Mouse (Mus musculus) heart, adult 11 months (tissue): ENCODE data around the gene Mknk2.
"Not testable (repeated sequence)": the region's sequence is repeated elsewhere in the genome, so short reads cannot be mapped to it uniquely, and the experiment has no call there.

Experiments used
- DNase-seq: peaks from one replicate; pipeline ENCODE4 v3.0.0; 2022

Mknk2 gene

DNA sequence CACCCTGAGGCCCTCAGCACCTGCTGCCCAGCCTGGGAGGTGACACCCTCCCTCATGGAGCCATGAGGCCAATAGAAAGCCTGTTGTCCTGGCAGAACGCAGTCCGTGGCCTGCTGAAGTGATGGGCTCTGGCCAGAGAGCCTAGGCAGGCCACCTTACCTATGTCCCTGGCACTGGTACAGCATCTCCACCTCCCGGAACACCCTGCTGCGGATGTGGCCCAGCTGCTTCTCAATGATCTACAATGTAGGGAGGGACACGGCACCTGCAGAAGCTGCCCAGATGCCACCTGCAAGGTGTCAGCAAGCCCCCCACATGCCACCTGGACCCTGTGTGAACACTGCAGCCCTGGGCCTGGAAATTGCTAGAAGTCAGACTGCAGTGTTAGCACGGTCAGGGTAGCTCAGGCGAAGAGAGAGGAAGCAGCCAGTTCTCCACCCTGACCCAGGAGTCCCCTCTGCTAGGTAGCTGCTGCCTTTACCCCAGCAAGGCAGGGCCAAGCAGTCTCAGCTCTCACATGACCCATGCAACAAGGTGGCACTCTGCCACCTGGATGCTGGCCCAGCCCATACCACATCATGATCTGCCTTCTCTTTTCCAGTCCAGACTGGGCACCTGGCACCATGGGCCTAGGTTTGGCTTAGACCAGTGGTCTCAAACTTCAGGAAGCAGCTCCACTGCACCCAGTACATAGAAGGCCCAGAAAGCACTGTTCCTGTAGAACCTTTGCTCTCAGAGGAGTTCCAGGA is 8.0 kb downstream of the Mknk2 start:
- peak; percentile 98 for DNase-seq

DNA sequence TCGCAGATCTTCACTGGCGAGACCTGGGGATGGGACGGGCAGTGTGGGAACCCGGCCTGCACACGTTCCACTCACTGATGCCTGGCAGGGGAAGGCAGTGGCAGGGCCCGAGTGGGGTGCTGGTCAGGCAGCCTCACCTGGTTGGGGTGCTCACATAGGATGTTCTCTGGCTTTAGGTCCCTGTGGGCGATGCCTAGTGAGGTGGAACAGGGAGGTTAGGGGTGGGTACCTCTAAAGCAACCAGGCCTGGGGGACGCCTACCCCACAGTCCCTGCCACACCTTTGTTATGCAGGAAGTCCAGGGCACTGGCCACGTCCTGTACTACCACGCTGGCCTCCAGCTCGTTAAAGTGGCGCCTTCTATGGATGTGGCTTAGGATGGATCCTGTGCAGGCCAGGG is 8.9 kb downstream of the Mknk2 start:
- no peak for DNase-seq

DNA sequence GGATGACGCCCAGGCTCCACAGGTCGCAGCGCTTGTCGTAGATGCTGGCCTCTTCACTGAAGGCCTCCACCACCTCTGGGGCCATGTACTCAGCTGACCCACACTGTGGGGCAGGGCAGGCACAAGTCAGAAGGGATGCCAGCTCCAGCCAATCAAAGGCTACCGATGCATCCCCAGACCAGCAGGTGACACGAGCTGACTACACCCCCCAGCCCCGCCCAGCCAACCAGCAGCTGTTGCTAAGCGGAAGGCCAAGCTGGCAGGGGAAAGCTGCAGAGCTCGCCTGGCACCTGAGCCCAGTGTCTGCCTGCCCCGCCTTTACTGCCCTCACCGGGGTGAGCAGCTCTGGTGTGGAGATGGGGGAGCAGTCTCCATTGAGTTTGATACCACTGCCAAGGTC is 9.3 kb downstream of the Mknk2 start:
- peak; percentile 98 for DNase-seq

DNA sequence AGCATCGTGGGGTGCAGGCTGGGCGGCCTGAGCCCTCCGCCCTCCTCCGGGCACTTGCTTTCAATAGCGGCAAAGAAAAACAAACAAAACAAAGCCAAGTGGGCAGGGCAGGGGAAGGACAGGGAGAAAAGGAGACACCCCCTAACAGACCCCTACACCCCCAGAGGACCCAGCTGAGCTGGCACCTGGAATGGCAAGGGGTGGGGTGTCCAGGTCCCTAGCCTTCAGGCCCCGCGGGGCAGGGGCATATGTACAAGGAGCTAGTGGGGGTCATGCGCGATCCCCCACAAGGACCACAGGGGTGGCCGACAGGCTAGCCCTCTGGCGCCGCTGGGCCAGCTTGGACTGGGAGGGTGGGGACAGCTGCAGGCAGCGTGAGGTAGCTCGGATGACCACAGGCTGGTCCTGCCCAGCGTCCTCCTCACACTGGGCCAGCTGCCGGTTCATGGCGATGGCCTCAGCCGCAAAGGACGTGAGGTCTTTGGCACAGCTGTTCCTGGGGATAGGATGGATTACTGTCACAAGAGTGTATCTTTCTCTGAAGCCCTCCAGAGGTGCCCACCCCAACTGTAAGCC is 11.0 kb downstream of the Mknk2 start:
- peak; percentile 96 for DNase-seq

DNA sequence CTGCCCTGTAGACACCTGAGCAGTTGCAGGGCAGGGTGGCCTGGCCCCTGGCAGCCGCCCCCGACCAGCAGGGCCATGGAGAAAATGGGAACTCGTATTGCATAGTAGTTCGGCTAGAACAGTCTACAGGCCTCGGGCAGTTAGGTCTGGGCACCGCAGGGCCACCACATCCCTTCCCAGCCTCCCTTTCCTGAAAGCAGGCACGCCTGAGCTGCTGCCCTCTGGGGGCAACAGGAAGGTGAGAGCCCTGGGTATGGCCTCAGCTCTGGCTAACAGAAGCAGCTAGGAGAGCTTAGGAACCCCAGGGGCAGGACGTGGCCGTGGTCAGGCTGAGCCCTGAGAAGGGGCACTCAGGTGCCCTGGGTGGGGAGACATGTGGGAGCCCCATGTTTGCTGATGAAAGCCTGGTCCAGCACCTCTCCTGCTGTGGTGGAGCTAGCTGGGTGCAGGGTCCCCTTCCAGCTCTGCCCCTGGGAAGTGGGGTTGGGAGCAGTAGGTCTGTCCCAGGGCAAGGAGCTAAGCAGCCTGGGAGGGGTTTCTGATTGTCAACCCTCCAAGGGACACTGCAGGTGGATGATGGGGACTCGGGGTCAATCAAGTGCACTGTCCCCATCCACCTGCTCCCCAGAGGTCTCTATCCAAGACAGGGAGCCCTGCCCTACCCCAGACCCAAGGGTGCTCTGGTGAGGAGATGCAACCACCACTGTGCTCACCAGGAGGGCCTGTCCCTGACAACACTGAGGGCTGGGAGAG is 11.8 kb downstream of the Mknk2 start:
- DNase-seq: peak; percentile 95

DNA sequence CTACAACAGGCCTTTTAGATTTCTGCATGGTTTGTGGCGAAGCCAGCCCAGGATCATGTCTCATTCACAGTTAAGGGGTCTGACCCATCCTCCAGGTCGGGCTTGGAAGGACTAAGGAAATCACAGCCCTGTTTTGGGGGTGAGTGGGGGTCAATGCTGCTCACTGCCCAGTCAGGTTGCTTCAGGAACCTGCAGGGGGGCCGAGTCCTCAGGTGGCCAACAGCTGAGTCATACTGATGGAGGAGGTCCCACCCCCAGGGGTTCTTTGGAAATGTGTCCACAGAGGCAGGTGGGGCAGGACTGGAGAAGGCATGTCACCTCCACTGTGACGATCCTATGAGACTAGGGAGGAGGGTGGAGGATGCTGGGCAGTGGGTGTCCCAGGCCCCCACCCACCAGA is 12.5 kb downstream of the Mknk2 start:
- peak; percentile 97 for DNase-seq

DNA sequence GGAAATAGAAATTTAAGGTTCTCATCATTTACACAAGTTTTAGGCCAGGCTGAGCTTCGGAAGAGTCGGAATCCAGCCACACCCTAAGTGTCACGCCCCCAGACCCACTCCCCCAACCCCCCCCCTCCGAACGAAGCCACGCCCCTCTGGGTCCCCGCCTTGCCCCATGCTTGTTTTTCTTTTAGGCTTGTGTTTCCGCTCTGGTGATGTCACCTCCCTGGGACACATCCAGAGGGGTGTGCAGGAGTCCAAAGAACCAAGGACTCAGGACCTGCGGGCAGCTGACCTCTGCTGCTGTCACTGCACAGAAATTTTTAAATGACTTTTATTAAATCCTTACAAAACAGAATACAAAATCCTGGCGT is 12.9 kb downstream of the Mknk2 start:
- DNase-seq: peak; percentile 99

DNA sequence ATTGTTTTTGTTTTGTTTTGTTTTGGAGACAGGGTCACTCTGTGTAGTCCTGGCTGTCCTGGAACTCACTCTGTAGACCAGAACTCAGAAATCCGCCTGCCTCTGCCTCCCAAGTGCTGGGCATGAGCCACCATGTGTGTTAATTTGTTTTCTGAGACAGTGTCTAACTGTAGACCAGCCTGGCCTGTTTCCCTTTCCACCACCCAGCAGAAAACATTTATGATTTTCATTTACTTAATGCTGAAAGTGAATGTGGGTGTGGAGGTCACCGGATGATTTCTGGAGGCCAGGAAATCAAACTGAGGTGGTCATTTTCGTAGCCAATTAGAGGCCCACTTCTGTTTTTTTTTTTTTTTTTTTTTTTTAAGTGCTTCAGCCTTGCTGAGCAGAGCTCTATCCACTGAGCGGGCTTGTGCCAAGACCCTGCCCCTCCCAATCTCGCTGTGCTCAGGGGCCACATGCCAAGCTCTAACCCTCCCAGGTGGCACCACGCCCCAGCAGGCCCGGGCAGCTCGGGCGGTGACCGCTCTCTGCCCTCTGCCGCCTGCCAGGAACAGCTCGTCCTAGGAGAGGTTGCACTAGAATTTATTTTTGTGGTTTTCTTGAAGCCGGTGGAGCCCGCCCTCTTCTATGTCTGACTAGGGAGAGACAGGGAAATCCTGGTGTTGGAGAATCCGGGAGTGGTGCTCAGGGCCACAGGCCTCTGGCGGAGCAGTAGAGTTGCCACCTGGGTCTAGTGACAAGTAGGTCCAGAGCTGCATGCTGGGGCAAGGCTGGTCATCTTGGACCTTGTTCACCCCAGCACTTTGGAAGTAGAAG is 13.5 kb downstream of the Mknk2 start:
- peak; percentile 99 for DNase-seq

DNA sequence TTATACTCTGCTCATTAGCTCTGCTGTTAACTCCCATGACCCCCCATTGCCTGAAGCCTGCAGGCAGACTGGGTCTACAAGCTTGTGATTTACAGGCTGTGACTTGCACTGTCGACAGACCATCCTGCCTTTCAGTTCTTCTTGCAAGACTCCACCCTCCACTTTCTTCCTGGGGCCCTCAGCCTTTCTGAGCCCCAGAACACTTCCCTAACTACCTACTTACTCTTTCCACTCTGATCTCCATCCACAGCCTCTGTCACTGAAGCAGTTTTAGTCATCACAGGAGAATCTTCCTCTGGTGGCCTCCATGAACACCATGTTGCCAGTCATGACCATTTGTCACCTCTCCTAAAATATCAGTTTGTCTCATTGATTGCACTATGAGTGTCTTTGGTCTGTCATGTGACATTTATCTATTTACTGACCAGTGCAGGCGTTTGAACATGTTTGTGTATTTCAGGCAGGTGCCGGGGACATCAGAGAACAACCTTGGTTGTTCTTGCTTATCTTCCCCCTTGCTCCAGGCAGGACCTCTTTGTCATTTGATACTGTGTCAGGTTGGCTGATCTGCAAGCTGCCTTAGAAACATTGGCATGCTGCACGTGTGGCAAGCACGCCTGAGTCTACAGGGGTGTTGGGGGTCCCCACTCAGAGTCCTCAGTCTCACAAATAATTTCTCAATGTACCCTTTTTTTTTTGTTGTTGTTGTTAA is 14.3 kb downstream of the Mknk2 start:
- DNase-seq: peak; percentile 96

DNA sequence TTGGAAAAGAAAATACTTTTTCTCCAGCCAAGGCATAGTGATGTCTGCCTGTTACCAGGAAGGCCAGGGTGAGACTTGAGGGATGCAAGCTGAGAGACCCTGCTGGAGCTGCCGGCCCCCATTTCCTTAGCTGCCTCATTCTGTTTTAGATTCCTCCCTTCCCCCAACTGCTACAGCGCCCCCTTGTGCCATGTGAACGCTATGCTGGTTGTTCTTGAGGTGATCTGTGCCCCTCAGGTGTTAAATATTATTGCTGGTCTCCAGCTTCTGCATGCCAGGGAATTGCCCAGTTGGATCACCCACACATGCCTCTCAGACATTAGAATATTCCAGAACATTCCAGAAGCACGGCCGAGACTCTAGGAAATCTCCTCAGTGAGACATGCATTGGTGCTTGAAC is 16.8 kb downstream of the Mknk2 start:
- DNase-seq: no peak

DNA sequence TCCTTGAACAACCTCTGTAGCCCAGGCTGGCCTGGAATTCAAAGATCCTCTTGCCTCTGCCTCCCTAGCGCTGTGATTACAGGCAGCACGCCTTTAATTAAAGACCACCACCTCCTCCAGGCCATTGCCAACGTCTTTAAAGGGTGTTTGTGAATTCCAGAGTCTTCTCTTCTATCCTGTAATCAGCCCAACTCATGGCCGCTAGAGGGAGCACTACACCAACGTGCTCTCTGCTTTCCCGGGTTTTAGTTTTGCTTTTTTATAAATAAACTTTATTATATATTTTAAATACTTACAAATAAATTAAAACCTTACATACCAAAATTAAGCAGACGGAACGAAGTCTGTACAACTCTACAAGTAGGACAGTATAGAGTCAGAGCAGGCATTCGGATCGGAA is 18.7 kb downstream of the Mknk2 start:
- DNase-seq: peak; percentile 94

DNA sequence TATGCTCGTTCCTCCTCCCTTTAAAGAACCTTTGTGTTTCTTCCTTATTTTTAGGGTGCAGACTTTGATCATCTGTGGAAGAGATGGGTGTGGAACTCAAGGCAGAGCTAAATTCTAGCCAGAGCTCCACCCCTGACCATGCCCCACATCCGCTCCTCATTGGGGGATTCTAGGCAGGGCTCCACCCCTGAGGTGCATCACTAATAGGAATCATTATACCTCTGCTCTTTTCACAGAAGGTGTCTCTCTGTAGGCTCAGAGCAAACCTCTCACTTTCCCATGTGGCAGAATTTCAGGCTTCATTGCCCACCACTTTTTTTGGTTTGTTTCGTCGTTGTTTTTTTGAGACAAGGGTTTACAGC is 19.1 kb downstream of the Mknk2 start:
- DNase-seq: peak; percentile 93

DNA sequence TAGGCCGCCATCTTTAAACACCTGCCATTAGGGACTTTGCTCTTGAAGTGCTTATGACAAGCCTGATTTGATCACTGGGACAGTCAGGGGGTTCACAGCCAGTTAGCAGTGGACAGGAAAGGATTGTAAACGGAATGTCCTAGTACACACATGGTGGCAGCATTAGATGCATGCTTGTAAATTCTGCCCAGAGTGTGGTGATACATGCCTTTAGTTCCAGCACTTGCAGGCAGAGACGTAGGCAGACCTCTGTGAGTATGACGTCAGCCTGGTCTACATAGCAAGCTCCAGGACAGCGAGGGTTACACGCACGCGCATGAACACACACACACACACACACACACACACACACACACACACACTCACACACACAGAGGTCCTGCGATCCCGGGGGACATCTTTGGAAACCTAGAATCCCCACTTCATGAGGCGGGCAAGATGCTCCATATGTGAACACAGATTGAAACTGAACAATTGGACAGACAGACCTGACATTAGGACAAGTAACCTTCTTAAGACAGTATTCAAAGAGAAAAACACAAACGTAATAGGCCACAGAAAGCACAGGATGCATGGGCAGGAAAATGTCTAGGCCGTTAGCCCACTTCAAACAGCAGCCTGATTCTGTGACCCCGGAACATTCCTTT is 19.6 kb downstream of the Mknk2 start:
- no peak for DNase-seq

DNA sequence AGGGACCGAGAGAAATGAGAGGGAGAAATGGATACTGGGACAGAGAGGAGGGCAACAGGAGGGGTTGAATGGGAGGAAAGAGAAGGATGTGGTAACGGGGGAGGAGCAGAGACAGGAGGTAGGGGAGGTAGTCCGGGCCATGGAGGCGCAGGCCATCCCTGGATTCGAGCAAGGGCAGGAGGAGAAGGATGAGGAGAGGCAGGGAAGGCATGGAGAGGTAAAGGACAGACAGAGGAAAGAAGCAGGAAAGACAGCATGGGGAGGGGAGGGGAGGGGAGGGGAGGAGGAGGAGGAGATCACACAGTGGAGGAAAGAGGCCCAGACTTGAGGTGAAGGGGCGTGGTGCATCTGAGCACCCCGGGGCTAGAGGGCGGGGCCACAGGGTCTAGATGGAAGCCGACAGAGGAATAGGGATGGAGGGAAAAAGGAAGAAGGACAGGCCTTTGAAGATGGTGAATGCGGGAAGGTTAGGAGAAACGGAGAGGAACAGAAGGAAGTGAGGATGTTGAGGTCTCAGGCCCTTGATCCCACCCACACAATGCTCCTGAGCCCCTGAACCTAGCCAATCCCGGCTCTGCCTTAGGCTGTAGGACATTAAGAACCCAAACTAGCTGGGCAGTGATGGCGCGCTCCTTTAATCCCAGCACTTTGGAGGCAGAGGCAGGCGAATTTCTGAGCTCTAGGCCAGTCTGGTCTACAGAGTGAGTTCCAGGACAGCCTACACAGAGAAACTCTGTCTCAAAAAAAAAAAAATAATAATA is 20.9 kb downstream of the Mknk2 start, which contains the start of gene Btbd2:
Gene Btbd2, minus strand, starts transcription at position 209 of the 761 bp plus-strand sequence.
- peak; percentile 93 for DNase-seq

DNA sequence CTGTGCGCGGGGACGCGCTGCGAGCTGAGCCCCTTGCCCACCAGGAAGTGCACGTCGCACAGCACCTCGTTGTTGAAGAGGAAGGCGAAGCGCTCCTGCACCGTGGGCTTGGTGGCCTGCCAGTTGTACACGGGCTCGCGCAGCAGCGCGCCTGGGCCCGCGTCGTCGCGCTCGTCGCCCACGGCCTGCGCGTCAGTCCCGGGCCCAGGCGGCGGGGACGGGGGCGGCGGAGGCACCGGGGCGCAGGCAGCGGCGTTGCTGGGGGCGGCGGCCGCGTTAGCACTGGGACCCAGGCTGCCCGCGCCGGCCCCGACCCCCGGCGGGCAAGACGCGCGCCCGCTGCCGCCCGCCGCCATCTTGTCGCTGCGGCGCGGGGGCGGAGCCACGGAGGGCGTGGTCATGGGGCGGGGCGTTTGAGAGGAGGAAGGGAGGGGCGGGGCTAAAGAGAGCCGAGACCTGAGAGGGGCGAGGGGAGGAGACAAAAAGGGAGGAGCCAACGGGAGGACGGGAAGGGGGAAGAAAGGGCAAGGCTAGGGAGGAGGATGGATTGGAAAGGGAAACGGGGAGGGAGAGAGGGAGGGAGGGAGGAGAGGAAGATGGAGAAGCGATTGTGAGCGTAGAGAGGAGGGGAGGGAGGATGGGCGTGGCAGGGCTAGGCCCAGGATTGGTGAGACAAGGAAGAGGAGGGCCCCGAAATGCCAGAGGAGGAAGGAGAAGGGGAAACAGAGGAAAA is 21.6 kb downstream of the Mknk2 start:
- DNase-seq: peak; percentile 100

DNA sequence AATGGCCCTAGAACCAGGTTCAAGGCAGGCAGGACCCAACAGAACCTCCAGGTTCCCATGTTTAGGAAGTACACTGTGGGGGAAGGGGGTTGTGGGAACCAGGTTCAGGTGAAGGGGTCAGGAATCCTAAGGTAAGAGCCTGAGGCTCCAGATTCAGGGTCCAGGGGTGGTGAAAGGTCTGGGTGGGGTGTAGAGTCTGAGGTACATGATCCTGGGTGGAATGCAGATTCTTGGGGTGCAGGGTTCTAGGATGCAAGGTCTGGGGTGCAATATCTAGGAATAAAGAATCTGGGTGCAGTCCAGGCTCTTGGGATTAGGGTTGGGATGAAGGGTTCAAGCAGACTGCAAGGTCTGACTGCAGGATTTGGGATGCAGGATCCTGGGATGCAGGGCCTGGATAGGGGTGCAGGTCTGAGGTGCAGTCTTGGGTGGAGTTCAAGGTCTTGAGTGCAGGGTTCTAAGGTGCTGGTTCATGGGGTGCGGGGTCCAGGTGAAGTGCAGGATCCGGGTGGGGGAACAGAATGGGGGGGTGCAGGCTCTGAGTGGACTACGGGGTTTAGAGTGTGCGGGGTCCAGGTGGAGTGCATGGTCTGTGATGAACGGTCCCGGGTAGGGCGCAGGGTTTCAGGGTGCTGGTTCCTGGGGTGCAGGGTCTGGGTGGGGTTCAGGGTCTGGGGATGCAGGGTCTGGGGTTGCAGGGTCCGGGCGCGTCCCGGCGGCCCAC is 22.3 kb downstream of the Mknk2 start:
- DNase-seq: peak; percentile 98

DNA sequence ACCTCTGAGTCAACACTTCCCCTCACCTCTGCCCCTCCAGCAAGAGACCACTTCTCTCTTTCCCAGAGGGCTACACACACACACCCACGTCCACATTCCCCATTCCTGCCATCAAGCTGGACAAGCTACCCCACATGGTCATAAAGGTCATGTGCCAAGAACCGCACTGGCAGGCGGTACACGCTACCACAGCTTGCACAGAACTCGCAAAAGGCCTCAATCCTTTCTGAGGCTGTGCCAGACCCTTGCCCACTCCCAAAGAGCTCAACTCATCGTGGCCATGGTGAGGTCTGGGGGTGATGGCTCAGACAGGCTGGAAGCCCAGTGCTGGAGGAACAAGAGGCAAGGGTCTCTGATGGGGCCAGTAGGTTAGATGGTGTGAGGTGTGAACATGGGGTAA is 23.0 kb downstream of the Mknk2 start:
- DNase-seq: peak; percentile 95

DNA sequence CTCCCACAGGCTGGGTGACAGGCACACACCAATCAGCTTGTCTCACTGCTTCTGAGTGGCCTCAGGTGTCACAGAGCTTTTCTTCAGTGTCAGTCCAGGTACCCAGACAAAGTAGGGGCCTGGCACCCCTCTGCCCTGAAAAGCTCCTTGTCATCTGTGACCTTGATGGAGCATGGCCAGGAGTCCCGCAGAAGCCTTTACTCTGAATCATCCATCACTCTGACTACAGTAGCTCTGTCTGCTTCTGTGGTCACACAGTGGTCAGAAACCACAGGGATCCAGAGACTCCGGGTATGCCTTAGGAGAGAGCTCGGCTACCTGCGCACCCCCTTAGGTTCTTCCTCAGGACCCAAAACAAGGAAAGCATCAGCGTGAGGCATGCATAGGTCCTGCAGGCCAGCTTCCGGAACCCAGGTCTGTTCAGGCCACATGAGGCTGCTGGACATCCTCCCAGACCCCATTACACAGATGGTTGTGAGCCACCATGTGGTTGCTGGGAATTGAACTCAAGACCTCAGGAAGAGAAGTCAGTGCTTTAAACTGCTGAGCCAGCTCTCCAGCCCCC is 24.7 kb downstream of the Mknk2 start:
- no peak for DNase-seq

DNA sequence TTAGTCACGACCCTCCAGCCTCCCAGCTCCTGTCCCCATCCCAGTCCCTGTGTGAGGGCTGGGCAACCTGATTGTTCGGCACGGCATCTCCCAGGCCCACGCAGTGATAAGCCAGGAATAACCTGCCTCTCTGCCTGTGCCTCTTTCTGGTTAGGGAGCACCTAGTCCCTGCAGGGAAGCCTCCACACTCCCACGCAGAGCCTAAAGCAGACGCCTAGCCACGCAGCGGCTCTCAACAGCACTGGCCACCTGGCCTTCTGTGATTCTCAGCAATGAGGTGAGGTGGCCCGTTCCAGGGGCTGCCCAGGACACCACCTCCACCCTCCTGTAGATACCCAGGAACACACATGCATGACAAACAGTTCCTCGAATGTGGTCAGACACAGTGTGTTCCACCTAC is 27.5 kb downstream of the Mknk2 start:
- DNase-seq: no peak

DNA sequence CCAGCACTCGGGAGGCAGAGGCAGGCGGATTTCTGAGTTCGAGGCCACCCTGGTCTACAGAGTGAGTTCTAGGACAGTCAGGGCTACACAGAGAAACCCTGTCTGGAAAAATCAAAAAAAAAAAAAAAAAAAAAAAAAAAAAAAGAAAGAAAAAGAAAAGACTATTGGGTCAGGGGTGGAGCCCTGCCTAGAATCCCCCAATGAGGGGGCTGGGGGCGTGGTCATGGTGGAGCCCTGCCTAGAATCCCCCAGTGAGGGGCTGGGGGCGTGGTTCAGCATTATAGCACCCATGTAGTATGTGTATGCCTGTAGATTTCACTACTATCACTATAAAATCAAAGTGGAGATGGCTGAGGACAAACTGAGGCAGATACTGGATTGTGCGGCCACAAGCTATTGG is 28.0 kb downstream of the Mknk2 start:
- DNase-seq: not testable (repeated sequence)
